Mouse (Mus musculus): ENCODE measurements at regions not wholly inside any gene's neighbourhood (a gene's known extent, or its start where the extent isn't known, plus 50 kb on each side); places are given as distances from the start of the nearest gene placed in this dataset.

DNA sequence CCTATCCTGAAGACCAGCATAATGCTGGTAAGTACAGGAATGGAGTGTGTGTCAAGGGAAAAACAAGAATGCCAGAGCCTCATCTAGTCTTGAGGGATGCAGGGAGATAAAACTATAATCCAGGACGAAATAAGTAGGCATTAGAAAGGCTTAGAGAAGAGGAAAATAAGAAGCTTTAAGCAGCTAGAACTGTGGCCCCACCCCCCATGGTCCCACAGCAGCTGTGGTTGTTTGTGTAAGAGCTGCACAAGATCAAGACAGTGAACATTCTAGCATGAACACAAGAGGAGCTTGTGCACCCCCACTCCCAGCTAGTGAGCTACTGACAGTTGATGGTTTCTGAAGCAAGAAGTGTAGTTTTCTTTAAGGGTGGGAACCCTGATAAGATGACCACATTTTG is 315.9 kb downstream of the Tmem135 start:
- no peak for DNase-seq (ENCODE audit: low read depth, low spot score)

- DNase-seq (ENCODE audit: low read depth, low spot score) = peak; percentile 26
Measured at GRCm38 (mm10) chr7:89086348-89086747, 317.7 kb downstream of the Tmem135 start.

- no peak for DNase-seq (ENCODE audit: low read depth, low spot score)
Measured at GRCm38 (mm10) chr7:89073939-89074690, 329.9 kb downstream of the Tmem135 start.

GRCm38 (mm10) chr7:89070030-89070429 is 334.0 kb downstream of the Tmem135 start:
- no peak for DNase-seq (ENCODE audit: low read depth, low spot score)

GRCm38 (mm10) chr7:89064462-89064861 is 339.6 kb downstream of the Tmem135 start:
- DNase-seq (ENCODE audit: low read depth, low spot score) = no peak

- DNase-seq (ENCODE audit: low read depth, low spot score) = no peak
Measured at GRCm38 (mm10) chr7:89063630-89064029, 340.4 kb downstream of the Tmem135 start.

DNA sequence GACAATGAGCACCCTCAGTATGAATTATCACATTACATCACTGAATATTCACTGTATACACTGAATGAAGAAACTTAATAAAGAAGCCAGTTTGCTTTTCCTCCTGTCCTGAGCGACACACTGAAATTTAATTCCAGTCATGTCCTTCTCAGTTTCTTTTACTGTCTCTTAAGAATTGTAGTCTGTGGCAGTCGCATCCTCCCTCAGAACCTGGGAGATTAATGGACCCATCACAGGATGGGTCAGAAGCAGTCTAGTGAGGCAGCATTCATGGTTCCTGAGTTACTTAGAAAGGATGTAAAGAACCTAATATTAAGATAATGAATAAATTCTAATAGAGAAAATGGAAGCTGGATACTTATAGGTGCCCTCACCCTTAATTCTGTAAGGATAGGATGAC is 349.5 kb downstream of the Tmem135 start:
- no peak for DNase-seq (ENCODE audit: low read depth, low spot score)

DNA sequence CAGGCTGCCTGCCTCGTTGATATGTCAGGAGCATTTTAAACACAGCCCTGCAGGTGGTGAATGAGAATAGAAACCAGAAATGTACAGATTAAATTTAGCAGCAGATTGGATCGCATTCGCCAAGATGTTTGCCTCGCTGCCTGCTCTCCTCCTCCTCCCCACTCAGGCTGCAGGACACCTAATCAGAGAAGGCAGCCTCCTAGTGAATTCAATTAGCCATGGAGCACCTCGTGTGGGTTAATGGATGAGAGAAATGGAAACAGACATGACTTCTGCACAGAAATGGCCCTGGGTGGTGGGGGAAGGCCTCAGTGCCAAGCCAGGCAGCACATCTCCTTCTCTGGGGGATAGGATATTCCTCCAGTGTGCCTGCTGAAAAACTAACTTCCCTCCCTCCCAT is 352.8 kb downstream of the Tmem135 start:
- DNase-seq (ENCODE audit: low read depth, low spot score) = no peak

DNA sequence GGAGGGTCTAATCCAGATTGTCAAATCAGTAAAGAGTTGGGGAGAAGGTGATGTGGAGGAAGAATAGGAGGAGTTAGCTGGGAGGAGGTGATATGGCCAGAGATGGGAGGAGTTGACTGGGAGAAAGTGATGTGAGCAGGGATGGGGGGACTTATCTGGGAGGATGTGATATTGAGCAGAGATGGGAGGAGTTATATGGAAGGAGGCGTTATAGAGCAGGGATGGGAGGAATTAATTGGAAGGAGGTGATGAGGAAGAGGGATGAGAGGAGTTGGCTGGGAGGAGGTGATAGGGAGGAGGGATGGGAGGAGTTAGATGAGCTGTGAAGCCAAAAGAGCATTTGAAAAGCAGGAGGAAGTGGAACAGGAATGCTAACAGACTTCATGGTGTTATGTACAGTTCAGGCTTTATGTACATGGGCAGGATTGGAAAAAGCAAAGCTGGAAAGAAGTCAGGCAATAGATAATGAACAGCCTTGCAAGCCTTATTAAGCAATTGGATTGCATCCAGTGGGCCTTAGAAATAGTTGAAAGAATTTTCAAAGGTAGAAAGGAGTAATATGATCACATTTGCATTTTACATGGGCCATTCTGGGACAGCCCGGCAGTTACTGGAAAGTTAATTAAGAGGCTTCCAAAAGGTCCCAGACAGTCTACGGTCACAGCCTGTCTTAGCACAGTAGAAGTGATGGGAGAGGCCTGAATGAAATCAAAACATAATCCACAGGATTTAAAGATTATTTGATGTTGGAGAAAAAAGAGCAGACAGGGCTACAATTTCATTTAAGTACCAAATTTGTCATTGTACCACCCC is 357.4 kb downstream of the Tmem135 start:
- DNase-seq (ENCODE audit: low read depth, low spot score) = no peak

- DNase-seq (ENCODE audit: low read depth, low spot score) = no peak
Measured at GRCm38 (mm10) chr7:89042977-89043376, 361.0 kb downstream of the Tmem135 start.

DNA sequence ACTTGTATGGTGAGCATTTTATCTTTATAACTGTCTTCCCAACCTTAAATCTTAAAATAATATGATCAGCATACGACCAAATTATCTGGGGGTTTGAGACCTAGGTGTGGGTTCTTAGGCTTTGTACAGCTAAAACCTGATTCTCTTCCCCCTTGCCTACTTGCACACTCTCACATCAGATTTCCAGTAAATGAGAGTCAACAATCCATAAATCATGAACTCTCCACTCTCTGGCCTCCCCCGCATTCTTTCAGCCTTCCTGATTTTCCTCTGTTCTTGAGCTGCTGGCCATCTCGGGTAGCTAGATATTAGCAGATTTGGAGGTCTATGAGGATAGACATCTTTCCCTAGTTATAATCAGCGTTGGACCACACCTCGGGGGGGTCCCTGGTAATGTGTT is 362.7 kb downstream of the Tmem135 start:
- no peak for DNase-seq (ENCODE audit: low read depth, low spot score)

DNA sequence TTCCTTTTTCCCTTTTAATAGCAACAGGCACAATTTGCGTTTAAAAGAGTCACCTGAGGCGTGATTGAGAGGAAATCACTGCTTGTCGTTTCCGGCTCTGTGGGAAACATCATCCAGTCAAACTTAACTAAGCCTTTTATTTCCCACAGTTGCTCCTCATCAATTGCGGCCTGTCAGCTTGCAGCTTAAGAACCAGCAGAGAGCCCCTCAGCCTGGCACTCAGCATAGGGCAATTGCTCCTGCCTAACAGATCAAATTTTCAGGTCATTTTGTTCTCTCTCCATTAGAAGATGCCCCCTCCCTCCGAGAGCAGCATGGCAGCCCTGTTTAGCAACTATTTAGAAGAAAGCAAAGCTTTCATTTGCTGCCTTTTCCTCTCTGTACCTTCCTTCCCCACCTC is 363.9 kb downstream of the Tmem135 start:
- peak; percentile 25 for DNase-seq (ENCODE audit: low read depth, low spot score)

DNA sequence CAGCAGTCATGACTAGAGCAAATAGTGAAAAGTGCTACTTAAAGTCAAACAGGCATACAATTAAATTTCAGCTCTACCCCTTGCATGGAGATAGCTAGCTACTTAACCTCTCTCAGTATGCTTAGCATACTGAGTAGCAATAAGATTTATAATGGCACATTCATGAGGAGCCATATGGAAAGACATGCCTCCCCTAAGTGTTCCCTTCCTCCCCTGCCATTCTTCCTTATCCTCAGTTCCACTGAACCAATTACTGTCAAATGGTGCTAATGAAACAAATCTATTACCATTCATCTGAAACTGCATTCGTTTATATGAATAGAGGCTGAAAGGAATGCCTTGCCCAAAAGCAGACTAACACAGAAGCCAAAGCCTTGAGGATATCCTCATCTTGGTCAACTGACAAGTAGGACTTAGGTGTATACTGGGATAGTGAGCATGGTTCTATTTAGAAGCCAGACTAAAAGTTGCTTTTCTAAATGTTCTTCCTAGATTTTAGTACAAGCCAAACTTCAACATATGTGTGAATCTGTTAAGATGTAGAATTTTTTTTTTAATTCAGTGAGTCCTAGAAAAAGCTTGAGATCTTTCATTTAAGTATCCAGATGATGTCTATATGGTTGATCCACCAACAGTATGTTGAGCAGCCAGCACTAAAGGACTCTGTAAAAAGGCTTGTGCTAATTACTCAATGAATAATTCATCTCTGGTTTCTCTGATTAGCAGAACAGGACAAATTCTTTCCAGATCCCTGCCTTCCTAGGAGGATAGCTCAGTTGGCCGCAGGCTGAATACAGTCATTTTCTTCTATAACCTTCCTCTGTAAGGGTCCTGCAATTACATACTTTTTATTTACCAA is 368.7 kb downstream of the Tmem135 start:
- DNase-seq (ENCODE audit: low read depth, low spot score) = no peak

- no peak for DNase-seq (ENCODE audit: low read depth, low spot score)
Measured at GRCm38 (mm10) chr7:89023230-89024030, 380.6 kb downstream of the Tmem135 start.

DNA sequence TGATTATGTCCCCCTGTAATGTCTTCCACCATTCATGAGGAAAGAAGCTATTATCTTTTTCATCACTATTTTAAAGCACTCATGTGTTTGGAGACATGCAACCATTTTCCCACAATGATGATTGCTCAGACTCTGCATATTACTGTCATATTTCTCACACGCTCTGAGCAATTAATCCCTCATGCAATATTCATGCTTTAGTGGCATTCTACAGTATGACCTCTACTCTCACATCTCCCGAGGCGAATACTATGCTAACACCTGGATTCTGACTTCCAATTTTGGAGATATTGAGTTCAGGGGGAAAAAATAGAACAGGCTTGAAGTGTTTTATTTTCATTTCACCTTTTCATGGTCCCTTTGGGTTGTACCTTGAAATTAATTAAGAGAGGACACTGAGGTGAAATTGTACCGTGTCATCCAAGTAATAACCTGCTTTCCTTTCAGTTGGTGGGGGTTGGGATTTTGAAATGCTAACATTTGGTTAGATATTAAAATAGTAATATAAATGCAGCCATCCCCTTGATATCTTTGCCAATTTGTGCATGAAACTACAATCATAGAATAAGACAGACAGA is 405.1 kb downstream of the Tmem135 start:
- DNase-seq (ENCODE audit: low read depth, low spot score) = no peak

GRCm38 (mm10) chr7:88997815-88998477 is 406.1 kb downstream of the Tmem135 start:
- DNase-seq (ENCODE audit: low read depth, low spot score) = no peak

DNA sequence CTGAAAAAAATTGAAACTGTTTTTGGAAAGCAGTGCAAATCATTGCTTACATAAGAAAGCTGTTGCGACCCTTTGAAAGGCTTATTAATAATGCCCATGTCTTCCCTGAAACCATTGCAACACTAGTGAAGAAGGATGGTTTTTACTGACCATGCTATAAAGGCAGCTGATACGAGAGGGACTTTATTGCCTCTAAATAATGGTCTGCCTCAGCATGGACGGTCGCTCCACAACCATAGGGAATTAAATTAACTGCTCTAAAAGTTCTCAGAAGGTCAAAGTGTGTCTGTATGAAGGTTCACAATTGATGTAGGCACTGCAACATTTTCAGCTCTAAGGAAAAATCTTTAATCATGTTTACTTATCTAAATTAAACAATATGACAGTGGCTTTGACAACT is 429.6 kb downstream of the Tmem135 start:
- DNase-seq (ENCODE audit: low read depth, low spot score) = no peak

- no peak for DNase-seq (ENCODE audit: low read depth, low spot score)
Measured at GRCm38 (mm10) chr7:88960841-88961240, 443.2 kb downstream of the Tmem135 start.

DNA sequence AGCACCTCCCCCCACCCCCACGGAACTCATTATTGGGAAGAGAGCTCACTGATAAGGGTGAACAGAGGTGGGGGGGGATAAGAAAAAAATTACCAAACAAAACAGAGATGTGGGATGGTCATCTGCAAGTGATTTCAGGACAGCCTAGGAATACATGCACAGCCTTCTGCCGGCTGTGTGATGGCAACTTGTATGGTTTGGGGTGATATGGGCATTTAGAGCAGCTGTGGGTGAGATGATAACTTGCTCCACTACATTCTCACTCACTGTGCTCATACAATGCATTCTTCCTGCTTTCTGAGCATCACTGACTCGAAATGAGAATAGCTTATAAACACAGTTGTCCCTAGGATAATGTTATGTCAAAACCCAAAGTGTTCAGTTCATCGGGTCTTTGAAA is 443.8 kb downstream of the Tmem135 start:
- DNase-seq (ENCODE audit: low read depth, low spot score) = no peak
